Mouse (Mus musculus): ENCODE results near the gene Msantd2.

DNA sequence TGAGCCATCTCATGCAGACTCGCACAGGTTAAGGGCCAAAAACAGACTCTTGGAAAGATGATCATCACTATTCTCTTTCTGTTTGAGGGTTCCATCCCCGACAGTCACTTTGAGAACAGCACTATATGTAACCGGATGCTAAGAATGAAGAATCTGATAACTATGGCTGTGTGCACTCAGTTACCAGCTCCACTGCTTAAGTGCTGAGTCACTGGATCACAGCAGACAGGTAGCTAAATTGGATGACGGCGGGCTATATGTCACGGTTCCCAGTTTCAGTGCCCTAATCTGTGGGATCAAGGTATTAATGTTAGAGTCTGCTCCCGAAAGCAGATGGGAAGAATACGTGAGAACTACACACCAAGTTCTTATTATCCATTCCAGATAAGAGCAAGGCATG, 33.3 kb upstream of the Msantd2 start:
- TF ChIP-seq POLR2A (IDR thresholded peaks at IDR 0.05; ENCODE audit: extremely low read depth, insufficient read depth, low read length) = no peak
- no peak for TF ChIP-seq CTCF (IDR thresholded peaks at IDR 0.05; ENCODE audit: low read depth, low read length)

All from liver, adult 2 months (tissue).